Mouse (Mus musculus): ENCODE data around the gene Emc3.

GRCm38 (mm10) chr6:113543906-113544481 lies 12.5 kb upstream of the Emc3 start:
- TF ChIP-seq POLR2A (IDR thresholded peaks at IDR 0.05; ENCODE audit: insufficient read depth, low read depth, low read length) (no peak), CTCF (IDR thresholded peaks at IDR 0.05; ENCODE audit: insufficient read depth, low read depth, low read length) (no peak)

Measured in olfactory bulb, adult 2 months (tissue).